Mouse (Mus musculus): Measurements from ENCODE around the gene Olfr1223.
"Not testable (repeated sequence)": the region's sequence is repeated elsewhere in the genome, so short reads cannot be mapped to it uniquely, and the experiment has no call there.

The Olfr1223 gene

GRCm38 (mm10) chr2:89151460-89151859 is at the start of gene Olfr1223:
TSS of gene Olfr1223 (minus strand) at chr2:89151560.
- no peak for DNase-seq (ENCODE audit: low read depth)

GRCm38 (mm10) chr2:89199948-89200347 is 48.6 kb upstream of the Olfr1223 start, which contains the start of gene Olfr1226:
TSS of gene Olfr1226 (minus strand) at chr2:89200048.
- DNase-seq (ENCODE audit: low read depth) = no peak

GRCm38 (mm10) chr2:89196325-89196982 is 45.1 kb upstream of the Olfr1223 start:
- DNase-seq (ENCODE audit: low read depth) = no peak

- no peak for DNase-seq (ENCODE audit: low read depth)
These were observed 23.2 kb upstream of the Olfr1223 start, which contains the start of gene Olfr1225 for GRCm38 (mm10) chr2:89174569-89174968. TSS of gene Olfr1225 (minus strand) at chr2:89174669.

- DNase-seq (ENCODE audit: low read depth) = not testable (repeated sequence)
These were observed 13.4 kb upstream of the Olfr1223 start for GRCm38 (mm10) chr2:89164711-89165110.

- not testable (repeated sequence) for DNase-seq (ENCODE audit: low read depth)
These were observed 12.6 kb upstream of the Olfr1223 start, which contains the start of gene Olfr1224-ps1 for GRCm38 (mm10) chr2:89163991-89164390. TSS of gene Olfr1224-ps1 (minus strand) at chr2:89164091.

- no peak for DNase-seq (ENCODE audit: low read depth)
These were observed 18.4 kb downstream of the Olfr1223 start, which contains the start of gene Olfr1222 for GRCm38 (mm10) chr2:89132954-89133353. TSS of gene Olfr1222 (minus strand) at chr2:89133054.

GRCm38 (mm10) chr2:89117183-89117582 is 34.2 kb downstream of the Olfr1223 start, which contains the start of gene Olfr1221:
TSS of gene Olfr1221 (minus strand) at chr2:89117283.
- no peak for DNase-seq (ENCODE audit: low read depth)

- DNase-seq (ENCODE audit: low read depth) = no peak
These were observed 44.6 kb downstream of the Olfr1223 start, which contains the start of gene Olfr1220 for GRCm38 (mm10) chr2:89106735-89107134. TSS of gene Olfr1220 (minus strand) at chr2:89106835.

GRCm38 (mm10) chr2:89105651-89106050 is 45.7 kb downstream of the Olfr1223 start:
- no peak for DNase-seq (ENCODE audit: low read depth)

- no peak for DNase-seq (ENCODE audit: low read depth)
These were observed 57.5 kb downstream of the Olfr1223 start for GRCm38 (mm10) chr2:89093848-89094247.

All from fibroblast of lung, adult 2 months (primary cell).